35 mouse cellular contexts compared by ENCODE assay signal in genomic region chr5:119567639-119568038, GRCm38 (mm10).
"Had no signal": no experiment of that assay in that cellular context is flagged by ENCODE, and none has a peak within 500 bp of the region (broad histone marks: within the 10 kb centered on the region; RNA-seq: fewer than 3 reads in every experiment).

No protein-coding gene starts in this region.

- H3K4me2 ChIP-seq: heart, embryonic 11.5 days; heart, embryonic 12.5 days; heart, embryonic 13.5 days; heart, embryonic 15.5 days; hindbrain, embryonic 12.5 days; hindbrain, embryonic 14.5 days; hindbrain, embryonic 15.5 days; intestine, embryonic 15.5 days; kidney, embryonic 15.5 days had no signal

- H3K4me3 ChIP-seq: heart, adult 2 months; heart, embryonic 10.5 days; heart, embryonic 12.5 days; heart, embryonic 13.5 days; heart, embryonic 15.5 days; hindbrain, embryonic 10.5 days; hindbrain, embryonic 12.5 days; hindbrain, embryonic 15.5 days; intestine, embryonic 15.5 days; kidney, embryonic 15.5 days; layer of hippocampus, adult 2 months had no signal

- ATAC-seq: hindbrain, embryonic 16.5 days; hindbrain, postnatal 0 days; inflammation-experienced regulatory T-cells, adult 6 months; intestine, embryonic 15.5 days; intestine, embryonic 16.5 days; intestine, postnatal 0 days had no signal

- H3K9ac ChIP-seq: heart, embryonic 12.5 days; heart, embryonic 13.5 days; heart, embryonic 15.5 days; hindbrain, embryonic 12.5 days; hindbrain, embryonic 14.5 days; hindbrain, embryonic 15.5 days; intestine, embryonic 15.5 days; kidney, embryonic 15.5 days had no signal

- H3K9me3 ChIP-seq: heart, embryonic 10.5 days; heart, embryonic 15.5 days; hindbrain, embryonic 15.5 days; intestine, embryonic 15.5 days; kidney, embryonic 15.5 days had no signal

- DNase-seq: heart, adult 2 months; heart, postnatal 10 days; heart, postnatal 14 days; heart, postnatal 36 days; heart, postnatal 4 days; kidney, adult 11 months; kidney, adult 18-20 months; kidney, adult 2 months; kidney, adult 8-10 months; kidney, adult 9 months; kidney, postnatal 10 days; kidney, postnatal 14 days; kidney, postnatal 25 days; kidney, postnatal 36 days; kidney, postnatal 4 days; layer of hippocampus, adult 9-11 months; layer of hippocampus, postnatal 36 days had no signal

- H3K36me3 ChIP-seq: heart, embryonic 10.5 days; heart, embryonic 12.5 days; heart, embryonic 13.5 days; heart, embryonic 15.5 days; hindbrain, embryonic 10.5 days; hindbrain, embryonic 12.5 days; hindbrain, embryonic 15.5 days; intestine, embryonic 15.5 days; kidney, embryonic 15.5 days had no signal

- H3K27ac ChIP-seq: heart, adult 2 months; heart, embryonic 10.5 days; heart, embryonic 13.5 days; heart, embryonic 15.5 days; hindbrain, embryonic 10.5 days; hindbrain, embryonic 12.5 days; hindbrain, embryonic 14.5 days; hindbrain, embryonic 15.5 days; hindbrain, postnatal 0 days; intestine, embryonic 15.5 days; kidney, embryonic 15.5 days; kidney, postnatal 0 days; layer of hippocampus, adult 2 months had no signal
